Mouse (Mus musculus) thymus, postnatal 4 days (tissue): ENCODE measurements around the gene Tnip1.

Experiments
- DNase-seq: peaks from one replicate; pipeline ENCODE4 v3.0.0; 2021

Tnip1 gene

DNA sequence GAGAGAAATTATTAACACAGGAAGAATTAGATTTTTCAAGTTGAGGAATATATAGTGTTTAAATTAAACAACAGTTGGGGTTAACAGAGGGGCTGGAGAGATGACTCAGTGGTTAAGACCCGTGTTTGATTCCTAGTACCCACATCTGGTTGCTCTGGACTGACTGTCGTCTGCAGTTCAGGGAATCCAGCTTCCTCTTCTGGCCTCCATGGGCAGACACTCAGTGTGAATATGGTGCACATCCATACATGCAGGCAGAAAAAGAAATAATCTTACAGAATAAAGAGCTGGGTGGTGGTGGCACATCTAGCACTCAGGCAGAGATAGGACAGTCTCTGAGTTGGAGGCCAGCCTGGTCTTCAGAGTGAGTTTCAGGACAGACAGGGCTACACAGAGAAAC lies 94.3 kb downstream of the Tnip1 start:
- DNase-seq = no peak

GRCm38 (mm10) chr11:54867903-54868434 lies 94.7 kb downstream of the Tnip1 start:
- no peak for DNase-seq

GRCm38 (mm10) chr11:54867049-54867385 lies 95.7 kb downstream of the Tnip1 start:
- DNase-seq = no peak

DNA sequence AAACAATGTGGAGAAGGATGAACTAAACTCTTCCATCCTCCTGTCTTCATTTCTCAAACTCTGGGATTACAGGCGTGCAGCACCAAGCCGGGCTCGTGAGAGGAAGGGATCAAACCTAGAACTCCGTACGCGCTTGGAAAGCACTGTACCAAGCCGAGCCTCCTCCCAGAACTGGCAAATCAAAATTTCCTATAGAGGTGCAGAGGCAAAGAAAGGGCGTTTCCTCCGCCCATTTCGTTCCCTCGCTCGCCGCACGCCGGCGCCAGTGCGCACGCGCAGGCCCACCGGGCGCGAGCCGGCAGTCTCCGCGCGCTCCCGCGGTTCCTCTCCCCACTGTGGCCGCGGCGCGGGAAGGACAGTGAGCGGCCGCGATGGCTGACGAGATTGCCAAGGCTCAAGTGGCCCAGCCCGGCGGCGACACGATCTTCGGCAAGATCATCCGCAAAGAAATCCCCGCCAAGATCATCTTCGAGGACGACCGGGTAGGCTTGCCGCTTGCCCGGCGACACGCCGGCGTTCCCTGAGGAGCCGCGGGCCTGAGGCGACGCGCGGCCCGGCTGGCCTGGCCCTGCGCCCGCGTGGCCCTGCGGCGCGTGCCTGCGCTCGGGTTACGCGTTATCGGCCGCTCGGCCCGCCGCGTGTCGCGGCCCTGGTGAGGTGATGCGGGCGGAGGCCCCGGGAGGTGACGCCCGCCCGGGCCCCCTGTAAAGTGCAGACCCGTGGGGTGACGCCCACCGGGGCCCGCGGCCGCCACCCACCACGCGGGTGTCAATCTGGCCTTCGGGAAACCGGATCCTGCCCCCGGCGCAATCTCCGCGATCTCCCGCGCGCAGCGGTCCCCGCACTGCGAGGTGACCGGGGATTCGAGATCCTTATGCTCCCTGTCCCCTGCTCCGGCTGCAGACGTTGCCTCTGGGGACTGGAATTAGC lies 96.3 kb downstream of the Tnip1 start, which contains the start of gene Hint1:
Hint1 (plus strand) TSS at position 265 of the 930 bp plus-strand sequence.
- peak; percentile 95 for DNase-seq

DNA sequence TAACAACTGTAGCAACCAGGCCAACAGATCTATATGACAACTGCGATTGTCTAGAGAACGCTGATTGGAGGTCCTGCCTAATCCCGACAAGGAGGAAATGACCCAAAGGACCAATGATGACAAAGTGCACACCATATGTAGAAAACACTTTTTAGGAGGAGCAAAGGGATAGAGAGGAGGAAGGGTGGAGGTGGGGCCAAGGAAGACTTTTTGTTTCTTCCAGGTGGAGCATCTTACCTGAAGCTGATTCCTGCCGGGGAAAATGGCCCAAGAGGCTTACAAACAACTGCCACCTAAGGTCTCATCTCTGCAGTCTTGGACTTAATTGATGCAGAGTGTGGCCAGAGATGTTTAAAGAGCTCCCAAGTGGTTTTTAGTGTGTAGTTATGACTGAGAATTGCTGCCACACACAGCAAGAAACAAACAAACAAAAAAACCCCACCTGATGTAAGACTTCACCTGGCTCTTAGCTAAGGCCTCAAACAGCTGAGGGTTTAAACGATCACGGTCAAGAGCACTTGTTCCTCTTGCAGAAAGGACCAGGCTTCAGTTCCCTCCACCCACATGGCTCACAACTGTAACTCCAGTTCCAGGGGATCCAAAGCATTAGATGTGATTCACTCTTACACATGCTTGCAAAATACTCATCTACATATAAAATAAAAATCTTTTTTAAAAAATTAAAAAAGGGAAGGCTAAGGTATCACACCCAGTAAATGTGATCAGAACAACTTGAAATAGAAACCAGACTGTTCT lies 97.2 kb downstream of the Tnip1 start:
- no peak for DNase-seq

DNA sequence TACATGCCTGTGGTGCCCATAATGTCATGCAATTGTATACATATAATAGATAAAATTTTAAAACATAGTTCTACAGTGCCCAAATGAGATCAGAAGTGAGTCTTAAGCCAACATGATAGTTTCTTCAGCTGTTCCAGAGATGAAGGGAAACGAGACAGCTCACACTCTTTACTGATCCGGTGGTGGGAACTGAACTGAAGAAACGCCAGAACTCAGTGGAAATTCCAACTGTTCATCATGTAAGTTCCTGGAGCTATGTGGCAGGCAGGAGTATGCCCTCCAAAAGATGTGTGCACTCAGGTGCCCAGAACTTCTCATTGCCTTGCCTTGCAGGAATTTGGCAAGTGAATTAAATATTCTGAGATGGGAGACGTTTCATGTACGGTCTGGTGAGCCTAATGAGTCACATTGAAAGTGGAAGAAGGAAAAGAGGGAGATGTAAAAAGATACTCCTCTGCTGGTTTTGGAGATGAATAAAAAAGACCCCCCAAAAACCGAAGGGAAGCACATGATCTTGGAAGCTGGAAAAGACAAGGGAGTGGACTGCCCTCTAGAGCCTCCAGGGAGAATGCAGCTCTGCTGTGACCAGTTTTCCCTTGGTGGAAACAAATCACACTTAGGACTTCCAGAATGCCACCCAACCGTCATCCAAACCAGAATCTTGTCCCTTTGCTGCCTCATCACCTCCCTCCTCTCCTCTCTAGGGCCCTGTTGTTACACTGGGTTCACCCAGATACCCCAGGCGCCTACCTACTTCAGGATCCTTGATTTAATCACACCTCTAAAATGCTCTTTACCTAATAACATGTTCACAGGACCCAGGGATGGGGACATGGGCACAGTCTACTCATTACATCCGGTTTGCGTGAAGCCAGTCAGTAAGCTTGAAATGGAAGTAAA lies 99.8 kb downstream of the Tnip1 start:
- peak; percentile 70 for DNase-seq

- DNase-seq = no peak
These were observed 101.0 kb downstream of the Tnip1 start for GRCm38 (mm10) chr11:54861471-54862420.
